Mouse (Mus musculus): ENCODE measurements around the gene 2310030G06Rik. TPM values are rescaled to one million over a fixed set of nuclear protein-coding genes. Genes with fewer than 3 reads are reported as not detected.

Gene 2310030G06Rik
- polyA plus RNA-seq, 1 experiment from 2014 or later: 28.5 TPM

DNA sequence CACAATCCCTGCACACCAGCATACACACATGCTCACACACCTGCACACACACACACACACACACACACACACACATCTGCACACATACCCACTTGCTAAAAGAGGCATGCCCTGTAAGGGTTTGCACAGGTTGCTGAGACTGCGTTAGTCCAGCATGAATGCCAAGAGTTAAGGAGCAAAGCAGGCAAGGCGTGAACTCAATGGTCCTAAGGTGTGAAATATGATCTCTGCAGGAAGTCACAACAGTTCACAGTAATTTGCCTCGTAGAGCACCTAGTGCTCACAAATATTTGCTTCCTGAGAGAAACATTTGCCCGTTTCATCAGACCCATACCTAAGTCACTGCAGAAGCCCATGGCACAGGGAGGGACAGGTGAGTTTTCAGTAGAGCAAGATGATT lies 32.1 kb downstream of the 2310030G06Rik start:
- no peaks in the 10 kb centered on the region for H3K36me3 ChIP-seq (ENCODE audit: insufficient read depth, low read length)
- ATAC-seq: peak; percentile 37; the same call in 1 of the 2 replicates
- 44% methylated on average over 4 of the region's 4 CpGs for WGBS
- no peaks in the 10 kb centered on the region for H3K9me3 ChIP-seq (ENCODE audit: low read length)
- no peak overlapping the region for H3K4me3 ChIP-seq (ENCODE audit: low read depth, low read length)
- H3K4me2 ChIP-seq (replicated peaks; ENCODE audit: low read depth, low read length): no peak overlapping the region
- TF ChIP-seq EP300 (IDR thresholded peaks at IDR 0.05): no peak
- TF ChIP-seq CTCF (IDR thresholded peaks at IDR 0.05): no peak
- no peak overlapping the region for H3K9ac ChIP-seq (replicated peaks; ENCODE audit: low read depth)
- peak; percentile 59 for DNase-seq (ENCODE audit: low spot score)
- no peaks in the 10 kb centered on the region for H3K27me3 ChIP-seq (replicated peaks; ENCODE audit: insufficient read depth, low read length)
- no peak overlapping the region for H3K27ac ChIP-seq (ENCODE audit: low read length)
- H3K4me1 ChIP-seq (ENCODE audit: insufficient read depth, low read depth, low read length): no peaks in the 10 kb centered on the region

DNA sequence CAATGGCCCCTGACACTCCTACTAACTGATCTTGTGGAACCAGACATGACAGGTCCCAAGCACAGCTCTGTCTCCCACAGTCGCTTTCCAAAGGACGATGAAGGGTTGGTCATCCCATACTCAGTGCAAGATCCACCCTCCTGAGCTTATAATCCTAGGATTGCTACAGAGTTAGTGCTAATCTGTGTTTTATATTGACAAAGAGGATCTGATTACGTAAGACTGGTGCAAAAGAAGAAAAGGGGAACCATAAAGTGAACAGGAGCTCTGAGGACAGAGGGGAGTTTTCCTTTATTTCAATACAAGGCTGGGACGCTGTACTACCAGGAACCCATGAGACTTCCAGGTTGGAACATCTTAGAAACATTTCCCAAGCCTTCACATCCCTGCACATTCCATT lies 35.0 kb downstream of the 2310030G06Rik start:
- Histone ChIP-seq H3K9ac (replicated peaks; ENCODE audit: low read depth) (no peak overlapping the region), H3K4me2 (replicated peaks; ENCODE audit: low read depth, low read length) (no peak overlapping the region), H3K4me1 (ENCODE audit: insufficient read depth, low read depth, low read length) (no peaks in the 10 kb centered on the region), H3K27ac (ENCODE audit: low read length) (no peak overlapping the region), H3K36me3 (ENCODE audit: insufficient read depth, low read length) (no peaks in the 10 kb centered on the region), H3K4me3 (ENCODE audit: low read depth, low read length) (no peak overlapping the region), H3K9me3 (ENCODE audit: low read length) (no peaks in the 10 kb centered on the region), H3K27me3 (replicated peaks; ENCODE audit: insufficient read depth, low read length) (no peaks in the 10 kb centered on the region)
- WGBS: 80% methylated on average over 4 of the region's 4 CpGs
- ATAC-seq (no peak), DNase-seq (ENCODE audit: low spot score) (no peak)
- TF ChIP-seq CTCF (IDR thresholded peaks at IDR 0.05) (no peak), EP300 (IDR thresholded peaks at IDR 0.05) (no peak)

DNA sequence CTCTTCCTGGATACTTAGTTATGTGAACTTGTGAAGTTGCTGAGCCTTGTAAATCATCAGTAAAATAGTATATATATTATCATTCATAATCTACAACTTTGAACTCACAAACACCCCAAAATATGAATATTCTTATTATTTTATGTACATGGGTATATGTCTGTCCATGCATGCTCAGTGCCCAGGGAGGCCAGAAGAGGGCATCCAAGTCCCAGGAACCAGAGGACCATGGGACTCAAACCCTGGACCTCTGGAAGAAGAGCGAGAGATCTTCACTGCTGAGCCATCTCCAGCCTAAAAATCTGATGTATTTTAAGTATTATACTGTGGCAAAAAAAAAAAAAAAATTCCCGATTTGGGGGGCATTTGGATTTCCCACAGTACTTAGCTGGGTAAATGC lies 37.2 kb downstream of the 2310030G06Rik start:
- no peak overlapping the region for H3K4me3 ChIP-seq (ENCODE audit: low read depth, low read length)
- no peaks in the 10 kb centered on the region for H3K36me3 ChIP-seq (ENCODE audit: insufficient read depth, low read length)
- peak; percentile 37 for DNase-seq (ENCODE audit: low spot score)
- no peak overlapping the region for H3K4me2 ChIP-seq (replicated peaks; ENCODE audit: low read depth, low read length)
- no peak for ATAC-seq
- no peak overlapping the region for H3K27ac ChIP-seq (ENCODE audit: low read length)
- no peak overlapping the region for H3K9ac ChIP-seq (replicated peaks; ENCODE audit: low read depth)
- no peaks in the 10 kb centered on the region for H3K4me1 ChIP-seq (ENCODE audit: insufficient read depth, low read depth, low read length)
- TF ChIP-seq CTCF (IDR thresholded peaks at IDR 0.05): peak; percentile 73
- no peak for TF ChIP-seq EP300 (IDR thresholded peaks at IDR 0.05)
- 23% methylated on average over 2 of the region's 2 CpGs for WGBS
- no peaks in the 10 kb centered on the region for H3K9me3 ChIP-seq (ENCODE audit: low read length)
- no peaks in the 10 kb centered on the region for H3K27me3 ChIP-seq (replicated peaks; ENCODE audit: insufficient read depth, low read length)

DNA sequence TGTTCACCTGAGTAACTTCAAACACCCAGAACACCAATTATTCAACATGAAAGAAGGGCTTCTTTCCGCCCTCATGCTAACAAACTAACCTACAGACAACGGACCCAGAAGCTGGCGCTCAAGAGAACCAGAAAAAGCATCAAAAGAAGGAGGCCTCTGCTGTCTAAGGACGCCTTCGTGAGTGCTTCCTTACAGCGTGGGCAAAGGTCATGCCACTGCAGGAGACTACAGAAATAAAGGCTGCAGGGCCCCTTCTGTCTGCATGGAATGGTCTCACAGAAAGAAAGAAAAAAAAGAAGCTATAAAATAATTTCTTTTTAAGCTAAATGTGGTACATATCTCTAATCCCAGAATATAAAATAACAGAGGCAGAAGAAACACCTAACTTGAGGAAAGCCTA lies 41.4 kb downstream of the 2310030G06Rik start:
- ATAC-seq (no peak), DNase-seq (ENCODE audit: low spot score) (no peak)
- peaks cover 7% of the 10 kb centered on the region; the same call in 1 of the 2 replicates for H3K4me1 ChIP-seq (ENCODE audit: insufficient read depth, low read depth, low read length)
- no peak overlapping the region for H3K4me2 ChIP-seq (replicated peaks; ENCODE audit: low read depth, low read length)
- no peak overlapping the region for H3K27ac ChIP-seq (ENCODE audit: low read length)
- no peak for TF ChIP-seq EP300 (IDR thresholded peaks at IDR 0.05)
- TF ChIP-seq CTCF (IDR thresholded peaks at IDR 0.05): no peak
- 62% methylated on average over 6 of the region's 6 CpGs for WGBS
- no peaks in the 10 kb centered on the region for H3K36me3 ChIP-seq (ENCODE audit: insufficient read depth, low read length)
- no peak overlapping the region for H3K4me3 ChIP-seq (ENCODE audit: low read depth, low read length)
- no peak overlapping the region for H3K9ac ChIP-seq (replicated peaks; ENCODE audit: low read depth)
- H3K9me3 ChIP-seq (ENCODE audit: low read length): no peaks in the 10 kb centered on the region
- no peaks in the 10 kb centered on the region; the same call in 1 of the 2 replicates for H3K27me3 ChIP-seq (replicated peaks; ENCODE audit: insufficient read depth, low read length)

DNA sequence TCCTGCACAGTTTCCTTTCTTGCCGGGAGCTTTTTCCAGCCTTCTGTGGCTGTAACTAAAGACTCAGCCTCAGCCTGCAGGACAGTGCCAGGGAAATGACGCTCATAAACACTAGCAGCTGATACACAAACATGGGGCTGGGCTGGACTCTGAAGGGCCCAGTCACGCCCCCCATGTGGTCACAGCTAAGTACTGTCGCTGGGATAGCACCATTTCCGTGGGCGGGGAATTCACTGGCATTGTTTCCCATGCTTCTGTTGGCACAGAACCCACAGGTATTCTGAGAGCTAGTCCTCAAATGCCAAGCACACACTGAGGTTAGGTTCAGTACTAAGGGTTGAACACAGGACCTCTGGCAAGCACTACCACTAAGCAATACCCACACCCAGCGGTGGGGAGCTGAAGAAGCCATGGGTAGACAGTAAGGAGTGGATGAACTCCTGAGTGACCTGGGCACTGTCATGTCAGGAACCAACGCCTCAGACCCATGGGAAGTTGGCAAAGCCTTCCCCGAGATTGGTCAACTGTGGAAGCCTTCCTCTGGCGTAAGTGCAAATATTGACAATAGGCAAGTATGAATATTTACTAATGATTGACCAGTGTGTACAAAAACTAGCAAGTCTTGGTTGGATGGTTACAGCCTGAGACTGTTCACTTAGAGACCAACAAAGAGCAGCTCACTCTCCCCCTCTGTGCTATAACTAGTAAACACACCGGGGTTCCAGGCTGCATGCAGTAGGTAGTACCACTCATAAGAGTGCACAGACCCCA lies 45.2 kb downstream of the 2310030G06Rik start:
- H3K27me3 ChIP-seq (replicated peaks; ENCODE audit: insufficient read depth, low read length): no peaks in the 10 kb centered on the region; the same call in 1 of the 2 replicates
- no peak overlapping the region for H3K9ac ChIP-seq (replicated peaks; ENCODE audit: low read depth)
- peak; percentile 94 for ATAC-seq
- no peaks in the 10 kb centered on the region for H3K36me3 ChIP-seq (ENCODE audit: insufficient read depth, low read length)
- 39% methylated on average over 11 of the region's 11 CpGs for WGBS
- peak overlapping the region; percentile 73 for H3K27ac ChIP-seq (ENCODE audit: low read length)
- H3K9me3 ChIP-seq (ENCODE audit: low read length): no peaks in the 10 kb centered on the region
- peak; percentile 95 for DNase-seq (ENCODE audit: low spot score)
- TF ChIP-seq CTCF (IDR thresholded peaks at IDR 0.05) (peak; percentile 54), EP300 (IDR thresholded peaks at IDR 0.05) (peak; percentile 59)
- peak overlapping the region; percentile 11; the same call in 1 of the 2 replicates for H3K4me2 ChIP-seq (replicated peaks; ENCODE audit: low read depth, low read length)
- H3K4me3 ChIP-seq (ENCODE audit: low read depth, low read length): no peak overlapping the region
- H3K4me1 ChIP-seq (ENCODE audit: insufficient read depth, low read depth, low read length): peaks cover 10% of the 10 kb centered on the region; the same call in 1 of the 2 replicates

DNA sequence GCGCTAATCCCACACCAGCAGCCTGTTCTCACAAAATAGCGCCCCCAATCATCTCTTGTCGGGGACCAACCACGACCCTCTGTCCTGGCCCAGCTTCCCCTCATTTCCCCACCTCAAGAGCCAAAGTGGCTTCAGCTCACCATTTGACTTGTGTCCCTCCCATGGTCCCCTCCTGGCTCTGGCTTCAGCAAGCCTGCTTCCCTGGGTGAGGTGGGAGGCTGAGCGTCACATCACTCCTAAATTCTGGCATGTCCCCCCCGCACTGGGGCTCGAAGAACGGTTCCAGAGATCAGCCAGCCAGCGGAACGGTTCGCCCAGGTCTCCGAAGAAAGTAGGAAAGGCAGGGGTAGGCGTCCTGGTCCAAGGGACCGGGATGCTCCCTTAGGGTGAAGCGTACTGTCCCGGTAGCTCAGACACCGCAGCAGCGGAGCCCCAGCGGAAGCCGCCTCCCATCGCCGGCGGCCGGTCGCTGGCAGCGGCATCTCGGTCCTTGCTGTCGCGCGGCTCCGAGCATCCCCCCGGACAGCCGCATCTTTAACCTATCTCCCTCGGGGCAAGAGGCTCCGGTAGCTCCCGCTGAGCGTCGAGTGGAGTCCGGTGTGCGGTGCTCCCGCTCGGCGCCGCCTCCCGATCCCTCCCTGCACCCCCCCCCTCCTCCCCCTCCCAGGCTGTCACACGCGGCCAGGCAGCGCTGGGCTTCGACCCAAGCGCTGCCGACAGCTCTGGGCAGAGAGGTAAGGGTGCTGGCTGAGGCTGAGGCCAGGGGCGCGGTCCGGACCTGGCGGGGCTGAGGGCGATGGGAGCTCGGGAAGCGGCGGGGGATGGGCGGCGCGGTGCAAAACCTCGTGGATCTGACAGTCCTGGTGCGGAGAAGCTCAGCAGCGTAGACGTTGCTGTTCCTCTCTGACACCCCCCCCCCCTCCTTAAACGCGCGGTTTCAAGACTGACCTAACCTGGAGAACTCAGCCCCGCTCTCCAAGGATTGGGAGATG lies 47.6 kb downstream of the 2310030G06Rik start:
- peak; percentile 34 for DNase-seq (ENCODE audit: low spot score)
- Histone ChIP-seq H3K9me3 (ENCODE audit: low read length) (no peaks in the 10 kb centered on the region), H3K4me3 (ENCODE audit: low read depth, low read length) (peak overlapping the region; percentile 58), H3K36me3 (ENCODE audit: insufficient read depth, low read length) (no peaks in the 10 kb centered on the region), H3K4me2 (replicated peaks; ENCODE audit: low read depth, low read length) (peak overlapping the region; percentile 95), H3K27me3 (replicated peaks; ENCODE audit: insufficient read depth, low read length) (no peaks in the 10 kb centered on the region; the same call in 1 of the 2 replicates), H3K9ac (replicated peaks; ENCODE audit: low read depth) (peak overlapping the region; percentile 48), H3K4me1 (ENCODE audit: insufficient read depth, low read depth, low read length) (peaks cover 10% of the 10 kb centered on the region; the same call in 1 of the 2 replicates), H3K27ac (ENCODE audit: low read length) (no peak overlapping the region)
- 0 out of 2 replicates have a peak, but pooled peaks have one; percentile 14 for TF ChIP-seq CTCF (IDR thresholded peaks at IDR 0.05)
- no peak for TF ChIP-seq EP300 (IDR thresholded peaks at IDR 0.05)
- peak; percentile 5; the same call in 1 of the 2 replicates for ATAC-seq
- WGBS: under 1% methylated on average over 50 of the region's 70 CpGs
